Mouse (Mus musculus) limb, embryonic 15.5 days (tissue): Measurements from ENCODE around the gene A630089N07Rik. TPM values are rescaled to one million over a fixed set of nuclear protein-coding genes. Genes with fewer than 3 reads are reported as not detected.
"Not testable (repeated sequence)": the region's sequence is repeated elsewhere in the genome, so short reads cannot be mapped to it uniquely, and the experiment has no call there.

ENCODE experiments used
- ATAC-seq: fragments of 200-750 bp; cut with Nextera tagmentation; 2 replicates; pipeline ENCODE4 v1.8.0; 2017; ENCODE audit warnings: low read depth, moderate TSS enrichment; ENCODE audit not compliant: insufficient number of reproducible peaks, low FRiP score, low TSS enrichment
- H3K27ac ChIP-seq: fragments of 300-500 bp; sonication (generic); 2 replicates; pipeline ENCODE4 v1.5.1; 2015; ENCODE audit warnings: moderate library complexity, mild to moderate bottlenecking, inconsistent platforms
- H3K27me3 ChIP-seq: fragments of 300-500 bp; sonication (generic); 2 replicates; pipeline ENCODE4 v1.6.1; 2015; ENCODE audit warnings: inconsistent platforms
- H3K36me3 ChIP-seq: fragments of 300-500 bp; sonication (generic); 2 replicates; pipeline ENCODE4 v1.6.1; 2015; ENCODE audit warnings: inconsistent platforms
- H3K4me1 ChIP-seq: fragments of 300-500 bp; sonication (generic); 2 replicates; pipeline ENCODE4 v1.6.1; 2015; ENCODE audit warnings: inconsistent platforms
- H3K4me2 ChIP-seq: fragments of 300-500 bp; sonication (generic); 2 replicates; pipeline ENCODE4 v1.6.1; 2015; ENCODE audit warnings: mild to moderate bottlenecking, inconsistent platforms
- H3K4me3 ChIP-seq: fragments of 300-500 bp; sonication (generic); 2 replicates; pipeline ENCODE4 v1.5.1; 2015; ENCODE audit warnings: mild to moderate bottlenecking, inconsistent platforms
- H3K9ac ChIP-seq: fragments of 300-500 bp; sonication (generic); 2 replicates; pipeline ENCODE4 v1.6.1; 2015; ENCODE audit warnings: inconsistent platforms
- H3K9me3 ChIP-seq: fragments of 300-500 bp; sonication (generic); 2 replicates; pipeline ENCODE4 v1.6.1; 2016; ENCODE audit warnings: inconsistent platforms
- WGBS: fragments of 180-500 bp; shearing (Covaris S2); methylation state at CpG from one replicate; pipeline ENCODE4 v1.1.7; 2015; 5-methylcytosine and 5-hydroxymethylcytosine counted together
- polyA plus RNA-seq: library from polyadenylated mRNA; unstranded; fragments of >200 nt; fragmentation: Nextera tagmentation; extraction: Ambion mirVana; gene quantifications from 2 replicates; pipeline ENCODE4 v1.2.1, GENCODE M21; 2015

A630089N07Rik gene
- polyA plus RNA-seq, 1 experiment from 2014 or later: 18.1 TPM

- no peaks in the 10 kb centered on the region for H3K27me3 ChIP-seq
- 4% methylated on average over 22 of the region's 22 CpGs for WGBS
- peaks cover 9% of the 10 kb centered on the region; the same call in 1 of the 2 replicates for H3K36me3 ChIP-seq
- peaks cover 7% of the 10 kb centered on the region for H3K4me1 ChIP-seq
- H3K27ac ChIP-seq: peak within 1 kb of the TSS; percentile 90
- H3K9ac ChIP-seq: peak within 1 kb of the TSS; percentile 38
- peak; percentile 96 for ATAC-seq
- peak within 1 kb of the TSS; percentile 61 for H3K4me2 ChIP-seq
- H3K4me3 ChIP-seq: peak within 1 kb of the TSS; percentile 57
- H3K9me3 ChIP-seq: no peaks in the 10 kb centered on the region; the same call in 1 of the 2 replicates
These were observed 85.5 kb downstream of the A630089N07Rik start, which contains the start of gene B230307C23Rik for GRCm38 (mm10) chr16:97996616-97997382. TSS of gene B230307C23Rik (plus strand) at chr16:97997315.

- no peak overlapping the region for H3K9ac ChIP-seq
These were observed 86.2 kb downstream of the A630089N07Rik start for GRCm38 (mm10) chr16:97995849-97996615.

GRCm38 (mm10) chr16:97992477-97992876 lies 89.8 kb downstream of the A630089N07Rik start:
- H3K4me3 ChIP-seq, H3K9me3 ChIP-seq, ATAC-seq, H3K4me2 ChIP-seq, H3K27ac ChIP-seq, H3K9ac ChIP-seq, H3K27me3 ChIP-seq, H3K4me1 ChIP-seq, H3K36me3 ChIP-seq: not testable (repeated sequence)
- 77% methylated on average over 3 of the region's 3 CpGs for WGBS

More at GRCm38 (mm10) chr16:97995849-97996615, 86.2 kb downstream of the A630089N07Rik start:
- Histone ChIP-seq H3K27ac (peak overlapping the region; percentile 90; the same call in 1 of the 2 replicates), H3K27me3 (no peaks in the 10 kb centered on the region), H3K4me2 (peak overlapping the region; percentile 61), H3K9me3 (no peaks in the 10 kb centered on the region; the same call in 1 of the 2 replicates), H3K4me1 (peaks cover 7% of the 10 kb centered on the region), H3K4me3 (peak overlapping the region; percentile 57), H3K36me3 (peaks cover 9% of the 10 kb centered on the region; the same call in 1 of the 2 replicates)
- no peak for ATAC-seq
- 12% methylated on average over 1 of the region's 1 CpGs for WGBS

- ATAC-seq: no peak
- no peak overlapping the region for H3K27ac ChIP-seq
- H3K4me1 ChIP-seq: peaks cover 5% of the 10 kb centered on the region; the same call in 1 of the 2 replicates
- no peak overlapping the region for H3K4me2 ChIP-seq
- H3K27me3 ChIP-seq: no peaks in the 10 kb centered on the region
- 73% methylated on average over 2 of the region's 2 CpGs for WGBS
- no peak overlapping the region for H3K9ac ChIP-seq
- no peaks in the 10 kb centered on the region for H3K9me3 ChIP-seq
- H3K36me3 ChIP-seq: no peaks in the 10 kb centered on the region
- no peak overlapping the region for H3K4me3 ChIP-seq
These were observed 90.7 kb downstream of the A630089N07Rik start for GRCm38 (mm10) chr16:97991517-97991916.

- Histone ChIP-seq H3K4me1 (no peaks in the 10 kb centered on the region), H3K4me2 (no peak overlapping the region), H3K4me3 (no peak overlapping the region), H3K9me3 (no peaks in the 10 kb centered on the region), H3K36me3 (no peaks in the 10 kb centered on the region), H3K27me3 (no peaks in the 10 kb centered on the region), H3K27ac (no peak overlapping the region), H3K9ac (no peak overlapping the region)
- WGBS: 48% methylated on average over 5 of the region's 5 CpGs
- ATAC-seq: no peak
These were observed 97.7 kb downstream of the A630089N07Rik start for GRCm38 (mm10) chr16:97984589-97984988.

GRCm38 (mm10) chr16:97981362-97981761 lies 100.9 kb downstream of the A630089N07Rik start:
- no peak overlapping the region for H3K27ac ChIP-seq
- no peaks in the 10 kb centered on the region for H3K27me3 ChIP-seq
- H3K36me3 ChIP-seq: no peaks in the 10 kb centered on the region
- 71% methylated on average over 1 of the region's 1 CpGs for WGBS
- no peak for ATAC-seq
- no peaks in the 10 kb centered on the region for H3K9me3 ChIP-seq
- H3K4me3 ChIP-seq: no peak overlapping the region
- H3K4me1 ChIP-seq: no peaks in the 10 kb centered on the region
- no peak overlapping the region for H3K9ac ChIP-seq
- no peak overlapping the region for H3K4me2 ChIP-seq

GRCm38 (mm10) chr16:97977722-97978121 lies 104.5 kb downstream of the A630089N07Rik start:
- H3K4me1 ChIP-seq: no peaks in the 10 kb centered on the region
- no peaks in the 10 kb centered on the region for H3K9me3 ChIP-seq
- no peak overlapping the region for H3K4me3 ChIP-seq
- no peaks in the 10 kb centered on the region for H3K27me3 ChIP-seq
- no peak overlapping the region for H3K4me2 ChIP-seq
- WGBS: 86% methylated on average over 3 of the region's 3 CpGs
- H3K36me3 ChIP-seq: no peaks in the 10 kb centered on the region
- H3K27ac ChIP-seq: no peak overlapping the region
- no peak for ATAC-seq
- no peak overlapping the region for H3K9ac ChIP-seq

GRCm38 (mm10) chr16:97977277-97977676 lies 105.0 kb downstream of the A630089N07Rik start:
- ATAC-seq: no peak
- H3K27ac ChIP-seq: no peak overlapping the region
- H3K4me3 ChIP-seq: no peak overlapping the region
- no peaks in the 10 kb centered on the region for H3K27me3 ChIP-seq
- no peaks in the 10 kb centered on the region for H3K36me3 ChIP-seq
- H3K9me3 ChIP-seq: no peaks in the 10 kb centered on the region
- no peak overlapping the region for H3K9ac ChIP-seq
- WGBS: 70% methylated on average over 1 of the region's 1 CpGs
- no peak overlapping the region for H3K4me2 ChIP-seq
- no peaks in the 10 kb centered on the region for H3K4me1 ChIP-seq

- no peaks in the 10 kb centered on the region for H3K9me3 ChIP-seq
- no peak overlapping the region for H3K4me2 ChIP-seq
- ATAC-seq: no peak
- peaks cover 13% of the 10 kb centered on the region for H3K4me1 ChIP-seq
- H3K36me3 ChIP-seq: no peaks in the 10 kb centered on the region
- no peaks in the 10 kb centered on the region for H3K27me3 ChIP-seq
- H3K27ac ChIP-seq: no peak overlapping the region
- H3K4me3 ChIP-seq: no peak overlapping the region
- no peak overlapping the region for H3K9ac ChIP-seq
- 78% methylated on average over 3 of the region's 3 CpGs for WGBS
These were observed 118.2 kb downstream of the A630089N07Rik start for GRCm38 (mm10) chr16:97963956-97964540.

GRCm38 (mm10) chr16:97962151-97962948 lies 119.9 kb downstream of the A630089N07Rik start, which contains the start of the genes C2cd2 and Zbtb21:
TSS of gene C2cd2 (minus strand) at chr16:97962598.
TSS of gene Zbtb21 (minus strand) at chr16:97962622.
- Histone ChIP-seq H3K9ac (peak within 1 kb of the TSS; percentile 91), H3K4me1 (peaks cover 13% of the 10 kb centered on the region), H3K9me3 (no peaks in the 10 kb centered on the region), H3K36me3 (no peaks in the 10 kb centered on the region), H3K27ac (peak within 1 kb of the TSS; percentile 99), H3K4me2 (peak within 1 kb of the TSS; percentile 85), H3K27me3 (no peaks in the 10 kb centered on the region), H3K4me3 (peak within 1 kb of the TSS; percentile 84)
- WGBS: under 1% methylated on average over 78 of the region's 78 CpGs
- ATAC-seq: peak; percentile 99
